Mouse (Mus musculus) heart, embryonic 16.5 days (tissue): ENCODE measurements around the gene Ddx11. TPM values are rescaled to one million over a fixed set of nuclear protein-coding genes. Genes with fewer than 3 reads are reported as not detected.

Experiments
- ATAC-seq: fragments of 200-750 bp; cut with Nextera tagmentation; replicated peaks from 2 replicates; pipeline ENCODE4 v1.8.0; 2017; ENCODE audit warnings: moderate number of reproducible peaks; ENCODE audit not compliant: insufficient read depth, low FRiP score; ENCODE audit errors: extremely low read depth
- H3K27ac ChIP-seq: fragments of 300-500 bp; sonication (generic); 2 replicates; pipeline ENCODE4 v1.5.1; 2014; ENCODE audit warnings: mild to moderate bottlenecking, low read length, control low read depth, moderate library complexity
- H3K27me3 ChIP-seq: fragments of 300-500 bp; sonication (generic); 2 replicates; pipeline ENCODE4 v1.6.1; 2014; ENCODE audit warnings: low read length, mixed read lengths; ENCODE audit not compliant: control insufficient read depth, insufficient read depth
- H3K36me3 ChIP-seq: fragments of 300-500 bp; sonication (generic); 2 replicates; pipeline ENCODE4 v1.6.1; 2014; ENCODE audit not compliant: control insufficient read depth, insufficient read depth
- H3K4me1 ChIP-seq: fragments of 300-500 bp; sonication (generic); 2 replicates; pipeline ENCODE4 v1.6.1; 2014; ENCODE audit warnings: low read length, mixed read lengths; ENCODE audit not compliant: control insufficient read depth, insufficient read depth
- H3K4me2 ChIP-seq: fragments of 300-500 bp; sonication (generic); 2 replicates; pipeline ENCODE4 v1.6.1; 2014; ENCODE audit warnings: low read depth, mild to moderate bottlenecking, control low read depth, low read length
- H3K4me3 ChIP-seq: fragments of 300-500 bp; sonication (generic); 2 replicates; pipeline ENCODE4 v1.5.1; 2014; ENCODE audit warnings: mild to moderate bottlenecking, control low read depth, low read length
- H3K9ac ChIP-seq: fragments of 300-500 bp; sonication (generic); 2 replicates; pipeline ENCODE4 v1.6.1; 2014; ENCODE audit warnings: low read length, control low read depth
- H3K9me3 ChIP-seq: fragments of 300-500 bp; sonication (generic); replicated peaks from 2 replicates; pipeline ENCODE4 v1.6.1; 2016; ENCODE audit warnings: low read length; ENCODE audit not compliant: control insufficient read depth
- WGBS: fragments of 180-500 bp; shearing (Covaris S2); extraction: QIAGEN DNeasy Blood & Tissue Kit; methylation state at CpG from one replicate; pipeline ENCODE4 v1.1.7; 2014; 5-methylcytosine and 5-hydroxymethylcytosine counted together
- polyA plus RNA-seq: library from polyadenylated mRNA; unstranded; fragments of >200 nt; fragmentation: Nextera tagmentation; extraction: Ambion mirVana; gene quantifications from 2 replicates; pipeline ENCODE4 v1.2.1, GENCODE M21; 2015

Ddx11 gene
- polyA plus RNA-seq, 1 experiment from 2014 or later: 11.0 TPM

- 82% methylated on average over 2 of the region's 2 CpGs for WGBS
- H3K36me3 ChIP-seq: peaks cover 30% of the 10 kb centered on the region
- H3K9ac ChIP-seq: no peak overlapping the region
- no peaks in the 10 kb centered on the region for H3K4me1 ChIP-seq
- ATAC-seq: no peak
- H3K9me3 ChIP-seq: no peaks in the 10 kb centered on the region
- no peak overlapping the region for H3K4me2 ChIP-seq
- no peak overlapping the region for H3K4me3 ChIP-seq
- H3K27me3 ChIP-seq: no peaks in the 10 kb centered on the region
- H3K27ac ChIP-seq: no peak overlapping the region
Measured at GRCm38 (mm10) chr17:66091392-66091791, 31.9 kb upstream of the Ddx11 start.

- Histone ChIP-seq H3K4me3 (no peak overlapping the region), H3K27me3 (no peaks in the 10 kb centered on the region), H3K9me3 (no peaks in the 10 kb centered on the region), H3K36me3 (peaks cover 24% of the 10 kb centered on the region), H3K4me2 (no peak overlapping the region), H3K9ac (no peak overlapping the region), H3K27ac (no peak overlapping the region), H3K4me1 (peaks cover 3% of the 10 kb centered on the region; the same call in 1 of the 2 replicates)
- no peak for ATAC-seq
- 88% methylated on average over 2 of the region's 2 CpGs for WGBS
Measured at GRCm38 (mm10) chr17:66092065-66092464, 31.3 kb upstream of the Ddx11 start.

GRCm38 (mm10) chr17:66092664-66093063, 30.7 kb upstream of the Ddx11 start:
- WGBS: 63% methylated on average over 3 of the region's 3 CpGs
- H3K4me2 ChIP-seq: no peak overlapping the region
- peaks cover 20% of the 10 kb centered on the region for H3K36me3 ChIP-seq
- H3K9ac ChIP-seq: no peak overlapping the region
- no peaks in the 10 kb centered on the region for H3K27me3 ChIP-seq
- no peaks in the 10 kb centered on the region for H3K9me3 ChIP-seq
- no peak overlapping the region for H3K27ac ChIP-seq
- H3K4me1 ChIP-seq: peaks cover 4% of the 10 kb centered on the region; the same call in 1 of the 2 replicates
- no peak overlapping the region for H3K4me3 ChIP-seq
- no peak for ATAC-seq

- H3K4me3 ChIP-seq: peak overlapping the region; percentile 80
- H3K27me3 ChIP-seq: no peaks in the 10 kb centered on the region
- ATAC-seq: peak; percentile 53
- peak overlapping the region; percentile 93 for H3K27ac ChIP-seq
- no peaks in the 10 kb centered on the region for H3K36me3 ChIP-seq
- under 1% methylated on average over 41 of the region's 41 CpGs for WGBS
- H3K4me2 ChIP-seq: peak overlapping the region; percentile 92
- peak overlapping the region; percentile 98 for H3K9ac ChIP-seq
- peaks cover 20% of the 10 kb centered on the region for H3K4me1 ChIP-seq
- H3K9me3 ChIP-seq: no peaks in the 10 kb centered on the region
Measured at GRCm38 (mm10) chr17:66100566-66101379, 22.5 kb upstream of the Ddx11 start.

GRCm38 (mm10) chr17:66101380-66102330, 21.7 kb upstream of the Ddx11 start, which contains the start of gene Ndufv2:
Gene Ndufv2, minus strand, starts transcription at chr17:66101559.
- H3K4me2 ChIP-seq: peak within 1 kb of the TSS; percentile 92
- WGBS: under 1% methylated on average over 67 of the region's 67 CpGs
- H3K27me3 ChIP-seq: no peaks in the 10 kb centered on the region
- H3K4me3 ChIP-seq: peak within 1 kb of the TSS; percentile 80
- H3K27ac ChIP-seq: peak within 1 kb of the TSS; percentile 98
- H3K4me1 ChIP-seq: peaks cover 20% of the 10 kb centered on the region
- peak; percentile 100 for ATAC-seq
- peak within 1 kb of the TSS; percentile 98 for H3K9ac ChIP-seq
- no peaks in the 10 kb centered on the region for H3K9me3 ChIP-seq
- no peaks in the 10 kb centered on the region for H3K36me3 ChIP-seq

GRCm38 (mm10) chr17:66104076-66104475, 19.2 kb upstream of the Ddx11 start:
- no peak for ATAC-seq
- H3K4me3 ChIP-seq: no peak overlapping the region
- H3K36me3 ChIP-seq: no peaks in the 10 kb centered on the region
- H3K27ac ChIP-seq: no peak overlapping the region
- 83% methylated on average over 7 of the region's 7 CpGs for WGBS
- peaks cover 14% of the 10 kb centered on the region for H3K4me1 ChIP-seq
- no peak overlapping the region for H3K4me2 ChIP-seq
- H3K9ac ChIP-seq: no peak overlapping the region
- no peaks in the 10 kb centered on the region for H3K9me3 ChIP-seq
- no peaks in the 10 kb centered on the region for H3K27me3 ChIP-seq

- Histone ChIP-seq H3K9me3 (no peaks in the 10 kb centered on the region), H3K27me3 (no peaks in the 10 kb centered on the region), H3K4me1 (peaks cover 5% of the 10 kb centered on the region), H3K36me3 (no peaks in the 10 kb centered on the region), H3K4me2 (no peak overlapping the region), H3K27ac (no peak overlapping the region), H3K4me3 (no peak overlapping the region), H3K9ac (no peak overlapping the region)
- WGBS: 53% methylated on average over 10 of the region's 10 CpGs
- no peak for ATAC-seq
Measured at GRCm38 (mm10) chr17:66106601-66107267, 16.6 kb upstream of the Ddx11 start.

GRCm38 (mm10) chr17:66107466-66107865, 15.9 kb upstream of the Ddx11 start:
- no peaks in the 10 kb centered on the region for H3K9me3 ChIP-seq
- H3K27ac ChIP-seq: no peak overlapping the region
- WGBS: 66% methylated on average over 8 of the region's 8 CpGs
- no peaks in the 10 kb centered on the region for H3K27me3 ChIP-seq
- no peak overlapping the region for H3K4me2 ChIP-seq
- no peak overlapping the region for H3K4me3 ChIP-seq
- peaks cover 8% of the 10 kb centered on the region for H3K4me1 ChIP-seq
- no peak overlapping the region for H3K9ac ChIP-seq
- ATAC-seq: no peak
- H3K36me3 ChIP-seq: no peaks in the 10 kb centered on the region
